Mouse (Mus musculus) lung, postnatal 25 days (tissue): ENCODE measurements at regions not wholly inside any gene's neighbourhood (a gene's known extent, or its start where the extent isn't known, plus 50 kb on each side); places are given as distances from the start of the nearest gene placed in this dataset.
"Not testable (repeated sequence)": the region's sequence is repeated elsewhere in the genome, so short reads cannot be mapped to it uniquely, and the experiment has no call there.

Experiments
- DNase-seq: peaks from one replicate; pipeline ENCODE4 v3.0.0; 2022; ENCODE audit warnings: low spot score

- no peak for DNase-seq
These were observed 383.1 kb downstream of the Lrig3 start for GRCm38 (mm10) chr10:126349076-126349475.

GRCm38 (mm10) chr10:126337426-126337825 is 371.5 kb downstream of the Lrig3 start:
- DNase-seq: no peak

- DNase-seq: no peak
These were observed 367.8 kb downstream of the Lrig3 start for GRCm38 (mm10) chr10:126333786-126334185.

- DNase-seq: peak; percentile 85
These were observed 364.5 kb downstream of the Lrig3 start for GRCm38 (mm10) chr10:126330305-126330969.

GRCm38 (mm10) chr10:126320831-126321230 is 354.9 kb downstream of the Lrig3 start:
- no peak for DNase-seq

- DNase-seq: no peak
These were observed 353.8 kb downstream of the Lrig3 start for GRCm38 (mm10) chr10:126319795-126320194.

GRCm38 (mm10) chr10:126299962-126300361 is 334.0 kb downstream of the Lrig3 start:
- DNase-seq: no peak

GRCm38 (mm10) chr10:126298211-126298610 is 332.2 kb downstream of the Lrig3 start:
- DNase-seq: no peak

GRCm38 (mm10) chr10:126295853-126296252 is 329.9 kb downstream of the Lrig3 start:
- no peak for DNase-seq

- DNase-seq: no peak
These were observed 325.8 kb downstream of the Lrig3 start for GRCm38 (mm10) chr10:126291765-126292164.

- not testable (repeated sequence) for DNase-seq
These were observed 319.1 kb downstream of the Lrig3 start for GRCm38 (mm10) chr10:126285096-126285495.

- no peak for DNase-seq
These were observed 304.4 kb downstream of the Lrig3 start for GRCm38 (mm10) chr10:126270376-126270775.

- no peak for DNase-seq
These were observed 301.5 kb downstream of the Lrig3 start for GRCm38 (mm10) chr10:126267321-126267998.

GRCm38 (mm10) chr10:126257171-126257570 is 291.2 kb downstream of the Lrig3 start:
- DNase-seq: no peak

GRCm38 (mm10) chr10:126254198-126254597 is 288.2 kb downstream of the Lrig3 start:
- DNase-seq: no peak

- no peak for DNase-seq
These were observed 283.2 kb downstream of the Lrig3 start for GRCm38 (mm10) chr10:126249176-126249575.

- no peak for DNase-seq
These were observed 277.1 kb downstream of the Lrig3 start for GRCm38 (mm10) chr10:126243051-126243450.

GRCm38 (mm10) chr10:126239536-126239935 is 273.6 kb downstream of the Lrig3 start:
- no peak for DNase-seq
